Mouse (Mus musculus): ENCODE measurements around the gene Siva1. TPM values are rescaled to one million over a fixed set of nuclear protein-coding genes. Genes with fewer than 3 reads are reported as not detected.
A peak's percentile ranks its signal among the peaks of the same experiment; 100 is the strongest.

Gene Siva1
- total RNA-seq, 4 experiments from 2014 or later = 16.8 to 26.8 (median 23.8) TPM

GRCm38 (mm10) chr12:112677943-112678554, 33.6 kb downstream of the Siva1 start:
- no peak for DNase-seq (ENCODE audit: low spot score in 2 of 2)

DNA sequence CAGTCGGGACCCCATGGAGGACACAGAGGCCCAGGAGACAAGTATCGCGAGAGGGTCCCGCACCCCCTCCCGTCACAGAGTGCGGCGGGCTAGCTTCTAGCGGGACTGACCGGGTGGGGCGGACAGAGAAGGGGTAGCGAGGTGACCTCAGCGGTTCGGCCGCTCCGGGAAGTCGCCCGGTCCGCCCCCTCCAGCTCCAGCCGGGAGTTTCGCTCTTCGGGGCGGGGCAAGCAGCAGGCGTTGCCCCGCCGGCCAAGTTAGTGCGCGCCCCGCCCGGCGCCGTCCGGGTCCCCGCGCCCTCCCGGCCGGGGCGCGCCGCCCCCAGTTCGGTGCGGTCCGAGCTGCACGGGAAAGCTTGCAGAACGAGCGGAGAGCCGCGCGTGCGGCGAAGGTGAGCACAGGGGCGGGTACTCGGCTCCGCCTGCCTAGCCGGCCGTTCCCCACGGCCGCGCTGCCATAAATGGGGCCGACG, 34.1 kb downstream of the Siva1 start, which contains the start of gene Zbtb42:
TSS of gene Zbtb42 (plus strand) at position 274 of the 472 bp plus-strand sequence.
- DNase-seq (ENCODE audit: low spot score in 2 of 2) = no peak

DNA sequence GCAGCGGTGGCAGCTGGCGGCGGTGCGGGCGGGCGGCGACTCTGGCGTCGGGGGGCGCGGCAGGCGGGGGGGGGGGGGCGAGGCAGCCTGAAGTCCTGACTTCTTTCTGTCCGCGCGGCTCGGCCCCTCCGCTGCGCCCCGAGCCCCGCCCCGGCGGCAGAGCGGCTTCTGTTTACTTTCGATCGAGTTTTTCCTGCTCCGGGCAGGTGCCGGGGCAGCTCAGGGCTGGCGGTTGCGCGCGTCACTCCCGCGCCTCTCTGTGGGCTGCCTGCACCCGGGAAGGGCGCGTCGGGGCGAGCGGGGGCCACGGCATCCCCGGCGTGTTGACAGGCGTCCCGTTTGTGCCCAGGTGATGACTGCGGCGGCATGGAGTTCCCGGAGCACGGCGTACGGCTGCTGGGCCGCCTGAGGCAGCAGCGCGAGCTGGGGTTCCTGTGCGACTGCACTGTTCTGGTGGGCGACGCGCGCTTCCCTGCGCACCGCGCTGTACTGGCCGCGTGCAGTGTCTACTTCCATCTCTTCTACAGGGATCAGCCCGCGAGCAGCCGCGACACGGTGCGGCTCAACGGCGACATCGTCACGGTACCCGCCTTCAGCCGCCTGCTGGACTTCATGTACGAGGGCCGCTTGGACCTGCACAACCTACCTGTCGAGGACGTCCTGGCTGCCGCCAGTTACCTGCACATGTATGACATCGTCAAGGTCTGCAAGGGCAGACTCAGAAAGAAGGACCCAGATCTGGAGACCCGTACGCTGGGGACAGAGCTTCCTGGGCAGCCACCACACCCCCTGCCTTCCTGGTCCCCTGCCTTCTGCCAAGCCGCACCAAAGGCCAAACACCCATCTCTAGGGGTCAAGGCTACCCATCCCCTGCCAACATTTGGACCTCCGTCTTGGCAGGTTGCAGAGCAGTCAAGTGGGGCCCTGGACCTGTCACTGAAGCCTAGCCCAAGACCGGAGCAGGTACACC, 34.8 kb downstream of the Siva1 start:
- no peak for DNase-seq (ENCODE audit: low spot score in 2 of 2)

DNA sequence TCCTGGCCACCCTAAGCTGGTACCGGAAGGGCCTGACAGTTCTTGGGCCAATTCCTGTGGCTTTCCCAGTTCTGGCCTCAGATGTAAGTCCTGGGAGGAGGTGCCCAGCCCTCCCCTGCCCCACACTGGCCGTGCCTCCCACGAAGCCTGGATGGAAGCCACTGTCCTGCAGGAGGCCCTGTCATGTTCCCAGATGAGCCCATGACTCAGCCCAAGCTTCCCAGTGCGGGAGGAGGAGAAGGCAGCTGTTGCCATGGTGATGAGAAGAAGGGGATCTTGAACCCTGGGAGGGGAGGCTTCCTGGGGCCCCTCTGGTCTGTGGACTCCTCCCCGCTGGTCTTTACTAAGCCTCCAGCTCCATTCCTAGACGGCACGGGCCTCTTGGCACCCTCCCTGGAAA, 38.9 kb downstream of the Siva1 start:
- no peak for DNase-seq (ENCODE audit: low spot score in 2 of 2)

DNA sequence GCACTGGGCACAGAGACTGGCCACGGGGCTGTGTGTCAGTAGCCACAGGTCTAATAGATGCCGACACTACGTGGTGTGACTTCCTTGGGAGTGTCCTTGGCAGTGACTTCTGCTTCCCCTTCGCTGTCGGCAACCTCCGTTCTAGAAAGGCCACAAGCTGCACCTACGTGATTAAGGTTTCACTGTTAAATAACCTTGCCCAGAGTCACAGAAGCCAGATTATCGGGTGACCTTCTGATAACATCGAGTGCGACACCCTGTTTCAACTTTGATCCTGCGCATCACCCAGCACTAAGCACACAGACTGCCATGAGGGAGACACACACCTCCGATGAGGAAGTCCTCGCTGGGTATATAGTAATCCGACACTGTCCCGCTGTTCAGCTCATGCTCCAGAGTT, 44.0 kb downstream of the Siva1 start:
- DNase-seq (ENCODE audit: low spot score in 2 of 2) = no peak

- peak; percentile 92 to 93 for DNase-seq (ENCODE audit: low spot score in 2 of 2)
Observed at GRCm38 (mm10) chr12:112693185-112694126, 49.0 kb downstream of the Siva1 start.

DNA sequence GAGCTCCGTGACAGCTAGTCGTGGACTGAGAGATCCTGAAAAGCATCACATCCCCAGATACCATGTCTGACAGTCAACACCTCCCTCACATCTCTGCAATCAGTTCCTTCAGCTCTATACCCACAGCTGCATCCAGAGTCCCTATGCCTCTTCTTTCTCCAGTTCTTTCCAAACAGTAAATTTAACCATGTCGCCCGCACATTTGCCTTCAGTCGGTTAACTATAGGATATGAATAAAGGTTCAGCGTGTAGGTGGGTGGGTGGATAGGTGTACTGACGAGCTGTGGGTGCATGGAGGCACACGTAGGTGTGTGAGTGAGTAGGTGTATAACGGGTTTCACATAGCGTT, 49.6 kb downstream of the Siva1 start:
- DNase-seq (ENCODE audit: low spot score in 2 of 2) = no peak

DNA sequence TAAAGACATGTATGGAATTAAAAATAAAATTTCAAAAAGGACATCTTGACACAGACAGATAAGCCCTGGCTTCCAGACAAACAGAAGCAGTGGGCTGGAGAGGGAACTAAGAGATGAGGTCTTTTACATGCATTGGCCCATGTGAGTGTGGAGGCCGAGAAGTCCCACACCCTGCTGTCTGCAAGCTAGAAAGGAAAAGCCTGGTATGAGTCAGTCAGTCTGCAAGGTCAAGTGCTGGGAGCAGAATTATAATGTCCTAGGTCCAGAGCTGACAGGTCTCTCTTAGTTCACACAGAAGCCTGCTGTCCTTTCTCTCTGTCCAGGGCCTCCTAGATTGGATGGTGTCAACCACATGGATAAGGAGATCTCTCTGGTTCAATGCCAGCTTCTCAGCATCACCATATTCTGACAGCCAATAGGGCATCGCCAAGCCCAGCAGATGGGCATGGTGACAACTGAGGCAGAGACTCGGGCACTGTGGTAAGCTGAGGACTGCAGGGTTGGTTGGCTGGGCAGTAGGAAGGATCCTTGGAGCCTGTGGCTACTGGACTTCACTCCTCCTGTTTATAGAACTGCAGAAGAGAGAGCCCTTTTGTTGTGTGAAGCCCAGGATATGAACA, 52.4 kb downstream of the Siva1 start:
- DNase-seq (ENCODE audit: low spot score in 2 of 2) = no peak

Small RNA genes within 50 kb of the gene (microRNA-seq; reads per million reads assigned to microRNA genes)
- 0.21 to 2.2 reads per million in 2 experiments for gene Mir6939

Other genes starting within 250 kb of the Siva1 start
- gene A530016L24Rik, start 155.2 kb upstream of the Siva1 start, total RNA-seq (2022) = under 1 TPM; 0.20 to 0.37 (median 0.34) TPM
- gene Tmem179, start 127.9 kb upstream of the Siva1 start, total RNA-seq (2022) = 100 to 1,000 TPM; 115 to 127 (median 124) TPM
- 100 to 1,000 TPM; 171 to 194 (median 182) TPM for gene Inf2, start 55.9 kb upstream of the Siva1 start, total RNA-seq (2022)
- gene Adssl1, start 24.6 kb upstream of the Siva1 start, total RNA-seq (2022) = 10 to 100 TPM; 21.8 to 41.0 (median 28.6) TPM
- 100 to 1,000 TPM; 158 to 174 (median 171) TPM for gene Akt1, start 30.2 kb downstream of the Siva1 start, total RNA-seq (2022)
- gene Zbtb42, start 34.1 kb downstream of the Siva1 start, total RNA-seq (2022) = 1 to 10 TPM in 2 of 4 experiments, under 1 TPM in 2; 0.81 to 1.7 (median 1.1) TPM
- 100 to 1,000 TPM; 252 to 327 (median 295) TPM for gene Cep170b, start 75.8 kb downstream of the Siva1 start, total RNA-seq (2022)
- gene Pld4, start 116.0 kb downstream of the Siva1 start, total RNA-seq (2022) = 10 to 100 TPM in 3 of 4 experiments, 1 to 10 TPM in 1; 10.0 to 22.8 (median 16.5) TPM
- gene Ahnak2, start 158.0 kb downstream of the Siva1 start, total RNA-seq (2022) = 1 to 10 TPM; 7.5 to 9.3 (median 8.1) TPM
- gene Clba1, start 164.3 kb downstream of the Siva1 start, total RNA-seq (2022) = 10 to 100 TPM; 15.1 to 16.5 (median 16.1) TPM
- gene Cdca4, start 184.7 kb downstream of the Siva1 start, total RNA-seq (2022) = 10 to 100 TPM in 3 of 4 experiments, 1 to 10 TPM in 1; 9.5 to 12.3 (median 10.2) TPM
- gene Gpr132, start 223.5 kb downstream of the Siva1 start, total RNA-seq (2022) = under 1 TPM in 3 of 4 experiments, not detected in 1; 0.14 to 0.23 (median 0.15) TPM